Mouse (Mus musculus) kidney, adult 2 months (tissue): ENCODE data around the gene Slc25a34. TPM values are rescaled to one million over a fixed set of nuclear protein-coding genes. Genes with fewer than 3 reads are reported as not detected.
A peak's percentile ranks its signal among the peaks of the same experiment; 100 is the strongest.

ENCODE experiments used
- DNase-seq: peaks from one replicate; pipeline ENCODE4 v3.0.0; 2021
- H3K27ac ChIP-seq: fragments of 200-500 bp; 2 replicates; pipeline ENCODE4 v1.5.1; 2012; ENCODE audit warnings: low read depth, low read length, control low read depth, inconsistent platforms; ENCODE audit not compliant: insufficient read depth
- H3K27me3 ChIP-seq: fragments of 200-500 bp; replicated peaks from 2 replicates; pipeline ENCODE4 v1.6.1; 2012; ENCODE audit warnings: mild to moderate bottlenecking, moderate library complexity, low read length, inconsistent platforms; ENCODE audit not compliant: control insufficient read depth, insufficient read depth
- H3K36me3 ChIP-seq: fragments of 200-500 bp; 2 replicates; pipeline ENCODE4 v1.6.1; 2012; ENCODE audit warnings: mild to moderate bottlenecking, moderate library complexity, low read length, inconsistent platforms; ENCODE audit not compliant: control insufficient read depth, insufficient read depth
- H3K4me1 ChIP-seq: fragments of 200-500 bp; 2 replicates; pipeline ENCODE4 v1.6.1; 2011; ENCODE audit warnings: low read length; ENCODE audit not compliant: control insufficient read depth, insufficient read depth
- H3K4me3 ChIP-seq: fragments of 200-500 bp; 2 replicates; pipeline ENCODE4 v1.5.1; 2011; ENCODE audit warnings: mild to moderate bottlenecking, low read depth, low read length, control low read depth; ENCODE audit not compliant: insufficient read depth
- CTCF ChIP-seq: fragments of 200-500 bp; conservative IDR thresholded peaks from 2 replicates; pipeline ENCODE4 v1.5.1; 2011; ENCODE audit warnings: low read depth, mild to moderate bottlenecking, control low read depth, low read length, moderate library complexity, mixed read lengths; ENCODE audit not compliant: insufficient read depth, insufficient read length
- POLR2A ChIP-seq: fragments of 200-500 bp; IDR thresholded peaks from one replicate; pipeline ENCODE4 v1.6.1; 2011; ENCODE audit warnings: low read depth, low read length, control low read depth
- WGBS: fragments of 180-500 bp; shearing (Covaris S2); methylation state at CpG from one replicate; pipeline ENCODE4 v1.1.7; 2018; 5-methylcytosine and 5-hydroxymethylcytosine counted together
- polyA plus RNA-seq: library from polyadenylated mRNA; depleted of rRNA; stranded (reverse); fragments of >200 nt; gene quantifications from 2 replicates; pipeline ENCODE4 v1.2.3, GENCODE M21; 2012

The Slc25a34 gene
- polyA plus RNA-seq, 1 experiment = 30.1 TPM

GRCm38 (mm10) chr4:141654509-141654908 lies 30.9 kb upstream of the Slc25a34 start:
- TF ChIP-seq POLR2A (no peak), CTCF (no peak)
- peaks cover 5% of the 10 kb centered on the region; the same call in 1 of the 2 replicates for H3K4me1 ChIP-seq
- DNase-seq = no peak
- 90% methylated on average over 6 of the region's 6 CpGs for WGBS
- no peak overlapping the region for H3K27ac ChIP-seq
- no peaks in the 10 kb centered on the region for H3K27me3 ChIP-seq
- no peak overlapping the region for H3K4me3 ChIP-seq
- H3K36me3 ChIP-seq = no peaks in the 10 kb centered on the region

- H3K4me1 ChIP-seq = peaks cover 5% of the 10 kb centered on the region; the same call in 1 of the 2 replicates
- no peaks in the 10 kb centered on the region for H3K36me3 ChIP-seq
- 88% methylated on average over 13 of the region's 13 CpGs for WGBS
- DNase-seq = no peak
- no peaks in the 10 kb centered on the region for H3K27me3 ChIP-seq
- no peak overlapping the region for H3K27ac ChIP-seq
- H3K4me3 ChIP-seq = no peak overlapping the region
- TF ChIP-seq CTCF (no peak), POLR2A (no peak)
These were observed 30.2 kb upstream of the Slc25a34 start for GRCm38 (mm10) chr4:141653813-141654212.

GRCm38 (mm10) chr4:141653044-141653443 lies 29.4 kb upstream of the Slc25a34 start:
- H3K27ac ChIP-seq = no peak overlapping the region
- no peak overlapping the region for H3K4me3 ChIP-seq
- no peak for DNase-seq
- H3K36me3 ChIP-seq = no peaks in the 10 kb centered on the region
- H3K4me1 ChIP-seq = peaks cover 5% of the 10 kb centered on the region; the same call in 1 of the 2 replicates
- 87% methylated on average over 8 of the region's 8 CpGs for WGBS
- no peak for TF ChIP-seq CTCF
- no peak for TF ChIP-seq POLR2A
- H3K27me3 ChIP-seq = no peaks in the 10 kb centered on the region

GRCm38 (mm10) chr4:141651944-141652343 lies 28.3 kb upstream of the Slc25a34 start:
- H3K36me3 ChIP-seq = no peaks in the 10 kb centered on the region
- no peak overlapping the region for H3K4me3 ChIP-seq
- H3K27ac ChIP-seq = no peak overlapping the region
- H3K4me1 ChIP-seq = peaks cover 5% of the 10 kb centered on the region; the same call in 1 of the 2 replicates
- WGBS = 73% methylated on average over 10 of the region's 10 CpGs
- TF ChIP-seq CTCF = no peak
- TF ChIP-seq POLR2A = no peak
- H3K27me3 ChIP-seq = no peaks in the 10 kb centered on the region
- DNase-seq = peak; percentile 42

- WGBS = 87% methylated on average over 6 of the region's 6 CpGs
- Histone ChIP-seq H3K27me3 (no peaks in the 10 kb centered on the region), H3K4me3 (no peak overlapping the region), H3K27ac (no peak overlapping the region), H3K36me3 (no peaks in the 10 kb centered on the region), H3K4me1 (peaks cover 2% of the 10 kb centered on the region; the same call in 1 of the 2 replicates)
- no peak for TF ChIP-seq POLR2A
- TF ChIP-seq CTCF = no peak
- no peak for DNase-seq
These were observed 27.7 kb upstream of the Slc25a34 start for GRCm38 (mm10) chr4:141651286-141651685.

GRCm38 (mm10) chr4:141649244-141649643 lies 25.6 kb upstream of the Slc25a34 start:
- DNase-seq = no peak
- no peak overlapping the region for H3K4me3 ChIP-seq
- no peaks in the 10 kb centered on the region for H3K27me3 ChIP-seq
- H3K4me1 ChIP-seq = no peaks in the 10 kb centered on the region
- TF ChIP-seq CTCF (no peak), POLR2A (no peak)
- WGBS = 70% methylated on average over 6 of the region's 6 CpGs
- no peaks in the 10 kb centered on the region for H3K36me3 ChIP-seq
- H3K27ac ChIP-seq = no peak overlapping the region

GRCm38 (mm10) chr4:141648262-141648661 lies 24.6 kb upstream of the Slc25a34 start:
- Histone ChIP-seq H3K4me1 (peaks cover 9% of the 10 kb centered on the region; the same call in 1 of the 2 replicates), H3K4me3 (no peak overlapping the region), H3K27me3 (no peaks in the 10 kb centered on the region), H3K36me3 (no peaks in the 10 kb centered on the region), H3K27ac (no peak overlapping the region)
- no peak for DNase-seq
- 89% methylated on average over 5 of the region's 5 CpGs for WGBS
- TF ChIP-seq POLR2A (no peak), CTCF (no peak)
